Comparison of ENCODE assay signal across 12 mouse cellular contexts in genomic region chr16:23632681-23633080, GRCm38 (mm10).
A peak's percentile ranks its signal among the peaks of the same experiment; 100 is the strongest.
DNase-seq lines count a peak whose midpoint lies in the region; ATAC-seq and TF ChIP-seq lines count a peak whose summit lies in the region.
"Had no signal": no experiment of that assay in that cellular context is flagged by ENCODE, and none has a peak within 500 bp of the region (broad histone marks: within the 10 kb centered on the region; RNA-seq: fewer than 3 reads in every experiment).

No protein-coding gene starts in this region.

- no peak for DNase-seq in forebrain, postnatal 0 days
- DNase-seq in liver, adult 2 months (ENCODE audit: extremely low read depth, low read depth, low spot score): peak; percentile 19
- DNase-seq in liver, embryonic 11.5 days (ENCODE audit: low spot score): no peak
- DNase-seq in naive thymus-derived CD4-positive, alpha-beta T cell, adult 2 months (ENCODE audit: low read depth): peak; percentile 33
- DNase-seq in adrenal gland, postnatal 14 days: no peak
- DNase-seq in right cerebral cortex, postnatal 14 days: no peak
- DNase-seq: adrenal gland, adult 2 months; cerebellum, adult 2 months; kidney, adult 18-20 months had no signal

- no peaks in the 10 kb centered on the region for H3K9me3 ChIP-seq in forebrain, postnatal 0 days (ENCODE audit: low read length)
- no peaks in the 10 kb centered on the region for H3K9me3 ChIP-seq in forebrain, embryonic 12.5 days
- H3K9me3 ChIP-seq in liver, embryonic 11.5 days (ENCODE audit: control insufficient read depth, low read length): no peaks in the 10 kb centered on the region
- H3K9me3 ChIP-seq in ES-Bruce4 (replicated peaks; ENCODE audit: control insufficient read depth, insufficient read depth, low read length, poor library complexity, severe bottlenecking): no peaks in the 10 kb centered on the region; the same call in 1 of the 2 replicates

- TF ChIP-seq EP300 in ES-Bruce4 (IDR thresholded peaks at IDR 0.05; ENCODE audit: insufficient read depth, low read depth, low read length): no peak

- TF ChIP-seq CTCF in forebrain, postnatal 0 days (IDR thresholded peaks at IDR 0.05; ENCODE audit: low read depth): peak; percentile 36
- TF ChIP-seq CTCF in liver, adult 2 months (IDR thresholded peaks at IDR 0.05; ENCODE audit: low read depth, low read length): peak; percentile 56
- TF ChIP-seq CTCF in ES-Bruce4 (IDR thresholded peaks at IDR 0.05; ENCODE audit: low read depth, low read length): peak; percentile 40

- H3K4me3 ChIP-seq in forebrain, postnatal 0 days (ENCODE audit: low read depth, low read length): no peak overlapping the region
- no peak overlapping the region for H3K4me3 ChIP-seq in forebrain, embryonic 12.5 days (replicated peaks)
- H3K4me3 ChIP-seq in liver, adult 2 months (ENCODE audit: insufficient read depth, low read depth, low read length): no peak overlapping the region
- H3K4me3 ChIP-seq in liver, embryonic 11.5 days (ENCODE audit: low read depth, low read length): no peak overlapping the region
- no peak overlapping the region for H3K4me3 ChIP-seq in ES-Bruce4 (ENCODE audit: low read depth, low read length)
- H3K4me3 ChIP-seq: megakaryocyte, embryonic 14.5 days had no signal

- H3K27ac ChIP-seq in forebrain, postnatal 0 days (ENCODE audit: low read depth, low read length): no peak overlapping the region
- H3K27ac ChIP-seq in forebrain, embryonic 12.5 days: no peak overlapping the region
- no peak overlapping the region for H3K27ac ChIP-seq in liver, adult 2 months (replicated peaks; ENCODE audit: insufficient read depth, low read depth, low read length)
- no peak overlapping the region for H3K27ac ChIP-seq in liver, embryonic 11.5 days (ENCODE audit: low read depth, low read length)
- H3K27ac ChIP-seq in ES-Bruce4 (ENCODE audit: insufficient read depth, low read length): no peak overlapping the region

- whole genome bisulfite sequencing in forebrain, postnatal 0 days: 72% methylated on average over 2 of the region's 2 CpGs
- 66% methylated on average over 2 of the region's 2 CpGs for WGBS in forebrain, embryonic 12.5 days
- WGBS in liver, adult 2 months: 74% methylated on average over 2 of the region's 2 CpGs
- WGBS in liver, embryonic 11.5 days: 57% methylated on average over 2 of the region's 2 CpGs

- no peak for ATAC-seq in forebrain, postnatal 0 days
- ATAC-seq in forebrain, embryonic 12.5 days (ENCODE audit: low FRiP score): no peak
- no peak for ATAC-seq in liver, embryonic 11.5 days (replicated peaks; ENCODE audit: low FRiP score)

- no peak for TF ChIP-seq POLR2A in liver, adult 2 months (IDR thresholded peaks at IDR 0.05; ENCODE audit: extremely low read depth, insufficient read depth, low read length)
- no peak for TF ChIP-seq POLR2A in ES-Bruce4 (IDR thresholded peaks at IDR 0.05; ENCODE audit: insufficient read depth, low read length)

- H3K27me3 ChIP-seq in forebrain, postnatal 0 days (ENCODE audit: insufficient read depth, low read length): no peaks in the 10 kb centered on the region
- H3K27me3 ChIP-seq in forebrain, embryonic 12.5 days: no peaks in the 10 kb centered on the region
- no peaks in the 10 kb centered on the region for H3K27me3 ChIP-seq in liver, adult 2 months (ENCODE audit: control insufficient read depth, insufficient read depth, low read length)
- no peaks in the 10 kb centered on the region for H3K27me3 ChIP-seq in liver, embryonic 11.5 days (replicated peaks; ENCODE audit: control insufficient read depth, insufficient read depth, low read length)
- no peaks in the 10 kb centered on the region for H3K27me3 ChIP-seq in ES-Bruce4 (ENCODE audit: control insufficient read depth, insufficient read depth, low read length, poor library complexity, severe bottlenecking)
- H3K27me3 ChIP-seq: megakaryocyte, embryonic 14.5 days had no signal

- H3K79me2 ChIP-seq in liver, adult 2 months (ENCODE audit: control insufficient read depth, insufficient read depth, low read length): no peaks in the 10 kb centered on the region

- H3K4me1 ChIP-seq in forebrain, postnatal 0 days (ENCODE audit: insufficient read depth): no peaks in the 10 kb centered on the region
- no peaks in the 10 kb centered on the region for H3K4me1 ChIP-seq in forebrain, embryonic 12.5 days
- H3K4me1 ChIP-seq in liver, adult 2 months (ENCODE audit: control insufficient read depth, insufficient read depth, low read length): no peaks in the 10 kb centered on the region
- no peaks in the 10 kb centered on the region for H3K4me1 ChIP-seq in liver, embryonic 11.5 days (replicated peaks; ENCODE audit: control insufficient read depth, insufficient read depth, low read length)
- H3K4me1 ChIP-seq in ES-Bruce4 (ENCODE audit: control insufficient read depth, insufficient read depth, low read length): no peaks in the 10 kb centered on the region

- no peak overlapping the region for H3K4me2 ChIP-seq in forebrain, postnatal 0 days (ENCODE audit: low read depth)
- H3K4me2 ChIP-seq in forebrain, embryonic 12.5 days: no peak overlapping the region
- no peak overlapping the region for H3K4me2 ChIP-seq in liver, embryonic 11.5 days

- H3K36me3 ChIP-seq in forebrain, postnatal 0 days (ENCODE audit: insufficient read depth): no peaks in the 10 kb centered on the region
- H3K36me3 ChIP-seq in forebrain, embryonic 12.5 days (replicated peaks): no peaks in the 10 kb centered on the region
- no peaks in the 10 kb centered on the region for H3K36me3 ChIP-seq in liver, adult 2 months (ENCODE audit: control insufficient read depth, insufficient read depth, low read length)
- H3K36me3 ChIP-seq in liver, embryonic 11.5 days (ENCODE audit: control insufficient read depth, insufficient read depth, low read length): no peaks in the 10 kb centered on the region
- H3K36me3 ChIP-seq in ES-Bruce4 (ENCODE audit: control insufficient read depth, insufficient read depth, low read length, poor library complexity, severe bottlenecking): no peaks in the 10 kb centered on the region

- no peak overlapping the region for H3K9ac ChIP-seq in forebrain, postnatal 0 days
- H3K9ac ChIP-seq in forebrain, embryonic 12.5 days: no peak overlapping the region
- no peak overlapping the region for H3K9ac ChIP-seq in liver, adult 2 months (ENCODE audit: low read depth, low read length)
- no peak overlapping the region for H3K9ac ChIP-seq in liver, embryonic 11.5 days (ENCODE audit: low read depth, low read length)
- H3K9ac ChIP-seq in ES-Bruce4 (ENCODE audit: low read depth, poor library complexity, severe bottlenecking): no peak overlapping the region

Comparison
In these comparisons a context has a peak if more than half of its experiments do, and no peak if none do; other contexts are left out.
1. DNase-seq: peak in liver, adult 2 months (single experiment) and naive thymus-derived CD4-positive, alpha-beta T cell, adult 2 months (single experiment); none in forebrain, postnatal 0 days (single experiment), liver, embryonic 11.5 days (single experiment), adrenal gland, postnatal 14 days (single experiment) and right cerebral cortex, postnatal 14 days (single experiment).
2. Peak in every context shown above with its lines, with median percentiles within 50 percentile points of each other: CTCF ChIP-seq.